Mouse (Mus musculus) stomach, adult 2 months (tissue): ENCODE results near the gene Pdk2. TPM values are rescaled to one million over a fixed set of nuclear protein-coding genes. Genes with fewer than 3 reads are reported as not detected.

Experiments
- polyA plus RNA-seq: library from polyadenylated mRNA; depleted of rRNA; stranded (reverse); fragments of >200 nt; gene quantifications from 2 replicates; pipeline ENCODE4 v1.2.3, GENCODE M21; 2012; rRNA removed

Pdk2 gene
- 47.3 and 47.4 TPM in 2 replicates for polyA plus RNA-seq

DNA sequence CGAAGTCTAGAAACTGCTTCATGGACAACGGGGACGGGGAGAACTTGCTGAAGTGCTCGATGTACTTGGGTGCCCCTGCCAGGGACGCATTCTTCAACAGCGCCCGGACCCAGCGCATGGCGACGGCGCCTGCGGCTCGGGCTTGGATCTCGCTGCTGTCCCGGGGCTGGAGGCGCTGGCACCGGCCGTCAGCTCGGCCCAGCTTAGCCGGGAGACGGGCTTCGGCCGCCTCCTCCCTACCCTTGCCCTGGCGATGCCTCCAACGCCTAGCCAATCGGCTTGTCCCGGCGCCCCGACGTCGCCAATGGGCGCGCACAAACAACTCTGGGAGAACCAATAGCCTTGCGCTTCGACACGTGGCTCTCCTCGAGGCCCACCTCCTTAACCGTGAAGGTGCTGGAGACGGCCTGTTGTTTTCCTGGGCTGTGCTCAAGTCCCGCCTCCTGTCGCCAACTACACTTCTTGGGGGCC is at the start of gene Pdk2:
TSS of gene Pdk2 (minus strand) at position 216 of the 471 bp plus-strand sequence.

DNA sequence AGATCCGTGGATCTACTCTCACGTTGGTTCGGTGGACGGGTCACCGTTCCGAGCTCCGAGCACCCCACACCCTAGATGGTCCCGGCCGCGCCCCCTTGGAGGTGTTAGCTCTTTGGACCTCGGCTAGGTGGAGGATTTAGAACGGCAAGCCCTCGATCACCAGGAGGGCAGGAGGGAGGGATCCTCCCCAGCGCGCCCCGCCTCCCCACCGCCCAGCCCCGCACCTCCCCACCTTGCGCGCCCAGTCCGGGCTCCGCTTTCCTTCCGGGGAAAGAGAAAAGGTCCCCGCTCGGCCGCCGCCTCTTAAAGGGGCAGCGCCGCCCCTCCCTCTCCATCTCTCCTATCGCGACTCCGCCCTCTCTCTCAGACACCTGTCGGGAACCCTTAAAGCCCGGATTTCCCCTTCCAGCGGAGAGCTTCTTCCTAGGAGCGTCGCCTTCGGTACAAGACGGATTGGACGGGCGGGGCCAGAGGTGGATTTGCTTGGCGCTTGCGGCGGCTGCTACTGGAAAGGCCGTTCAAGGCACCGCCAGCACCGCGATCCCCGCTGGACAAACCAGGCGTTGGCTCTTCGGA is 35.5 kb upstream of the Pdk2 start, which contains the start of gene Itga3:
TSS of gene Itga3 (minus strand) at position 266 of the 576 bp plus-strand sequence.

DNA sequence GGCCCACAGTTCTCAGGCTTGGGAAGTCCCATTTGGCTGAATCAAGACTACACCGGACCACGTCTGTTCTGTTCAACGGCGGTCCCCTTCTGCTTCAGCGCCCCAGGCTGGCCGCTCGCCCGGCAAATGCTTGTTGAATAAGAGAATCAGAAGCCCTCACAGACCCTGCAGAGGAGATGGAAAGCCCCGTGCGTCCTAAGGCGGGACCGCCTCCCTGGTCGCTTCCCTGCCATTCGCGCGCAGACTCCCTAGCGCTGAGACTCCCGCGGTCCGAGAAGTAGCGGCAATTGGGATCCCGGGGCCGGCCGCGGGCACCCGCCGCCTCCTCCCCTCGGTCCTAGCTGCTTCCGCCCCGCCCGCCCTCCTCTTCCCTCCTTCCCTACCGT is 31.5 kb downstream of the Pdk2 start, which contains the start of gene Samd14:
TSS of gene Samd14 (plus strand) at position 251 of the 386 bp plus-strand sequence.

DNA sequence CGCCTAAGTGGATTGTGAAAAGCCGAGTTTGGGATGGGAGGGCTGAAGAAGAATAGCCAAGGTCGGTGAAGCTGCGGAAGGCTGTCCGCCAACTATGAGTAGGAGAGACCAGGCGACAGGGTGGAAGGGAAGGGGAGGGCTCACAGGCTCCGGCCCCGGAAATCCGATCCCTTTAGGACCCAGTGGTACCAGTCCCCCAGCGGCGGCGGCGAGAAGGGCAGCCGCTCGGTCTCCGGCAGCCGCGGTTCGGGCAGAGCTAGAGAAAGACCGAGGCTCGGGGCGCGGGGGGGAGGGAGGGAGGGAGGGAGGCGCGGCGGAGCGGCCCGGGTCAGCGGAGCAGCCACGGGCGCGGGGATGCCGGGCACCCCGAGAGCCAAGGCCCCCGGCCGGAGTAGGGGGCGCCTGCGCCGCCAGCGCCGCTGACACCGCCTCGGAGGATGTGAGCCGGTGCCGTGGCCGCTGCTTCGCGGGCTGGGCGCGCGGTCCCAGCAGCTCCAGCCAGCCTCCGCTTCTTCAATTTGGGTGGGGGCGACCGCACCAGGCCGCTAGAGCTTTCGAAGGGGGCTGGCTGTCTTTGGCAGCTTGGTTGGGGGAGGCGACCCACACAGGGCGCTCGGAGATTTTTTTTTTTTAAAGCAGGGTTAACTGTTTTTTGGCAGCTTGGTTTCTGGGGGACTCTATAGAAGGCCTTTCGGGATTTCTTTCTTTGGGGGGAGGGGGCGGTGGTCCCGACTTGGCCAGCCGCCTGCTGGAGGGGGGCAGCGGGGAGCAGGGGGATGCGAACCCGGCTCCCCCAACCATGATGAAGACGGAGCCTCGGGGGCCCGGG is 50.2 kb downstream of the Pdk2 start, which contains the start of gene Ppp1r9b:
TSS of gene Ppp1r9b (plus strand) at position 287 of the 829 bp plus-strand sequence.

Other genes starting within 250 kb of the Pdk2 start
- 75.0 and 75.6 TPM in 2 replicates for gene Col1a1, start 105.1 kb downstream of the Pdk2 start, polyA plus RNA-seq
- not detected in 2 replicates for gene Hils1, start 73.8 kb downstream of the Pdk2 start, polyA plus RNA-seq
- gene Sgca, start 65.0 kb downstream of the Pdk2 start, polyA plus RNA-seq = 14.9 and 24.0 TPM in 2 replicates
- gene Ppp1r9b, start 50.3 kb downstream of the Pdk2 start, polyA plus RNA-seq = 13.7 and 18.1 TPM in 2 replicates
- gene Samd14, start 31.5 kb downstream of the Pdk2 start, polyA plus RNA-seq = 3.6 TPM in 2 replicates
- gene Itga3, start 35.4 kb upstream of the Pdk2 start, polyA plus RNA-seq = 35.8 and 40.0 TPM in 2 replicates
- gene Dlx3, start 78.8 kb upstream of the Pdk2 start, polyA plus RNA-seq = 3.0 and 7.3 TPM in 2 replicates
- gene Dlx4, start 104.9 kb upstream of the Pdk2 start, polyA plus RNA-seq = 0.26 and 0.61 TPM in 2 replicates
- 0.32 and 0.34 TPM in 2 replicates for gene Tac4, start 220.2 kb upstream of the Pdk2 start, polyA plus RNA-seq